Mouse (Mus musculus): ENCODE data around the gene Tnrc6b.

- no peak for TF ChIP-seq CTCF (IDR thresholded peaks at IDR 0.05; ENCODE audit: extremely low read depth, insufficient read length, insufficient replicate concordance, low read depth, low read length)
- no peak for TF ChIP-seq POLR2A (IDR thresholded peaks at IDR 0.05; ENCODE audit: low read depth, low read length)
These were observed 138.9 kb downstream of the Tnrc6b start for GRCm38 (mm10) chr15:80850004-80850403.
